Mouse (Mus musculus) forebrain, embryonic 16.5 days (tissue): Measurements from ENCODE around the gene Inafm1. TPM values are rescaled to one million over a fixed set of nuclear protein-coding genes. Genes with fewer than 3 reads are reported as not detected.
"Not testable (repeated sequence)": the region's sequence is repeated elsewhere in the genome, so short reads cannot be mapped to it uniquely, and the experiment has no call there.

Experiments
- ATAC-seq: fragments of 200-750 bp; cut with Nextera tagmentation; 2 replicates; pipeline ENCODE4 v1.8.0; 2017; ENCODE audit warnings: mild to moderate bottlenecking, moderate library complexity
- H3K27ac ChIP-seq: fragments of 300-500 bp; sonication (generic); 2 replicates; pipeline ENCODE4 v1.5.1; 2014; ENCODE audit warnings: low read length, control low read depth
- H3K27me3 ChIP-seq: fragments of 300-500 bp; sonication (generic); replicated peaks from 2 replicates; pipeline ENCODE4 v1.6.1; 2014; ENCODE audit warnings: low read length; ENCODE audit not compliant: control insufficient read depth, insufficient read depth
- H3K36me3 ChIP-seq: fragments of 300-500 bp; sonication (generic); 2 replicates; pipeline ENCODE4 v1.6.1; 2014; ENCODE audit not compliant: control insufficient read depth, insufficient read depth
- H3K4me1 ChIP-seq: fragments of 300-500 bp; sonication (generic); replicated peaks from 2 replicates; pipeline ENCODE4 v1.6.1; 2014; ENCODE audit warnings: low read length; ENCODE audit not compliant: control insufficient read depth, insufficient read depth
- H3K4me2 ChIP-seq: fragments of 300-500 bp; sonication (generic); 2 replicates; pipeline ENCODE4 v1.6.1; 2014; ENCODE audit warnings: mild to moderate bottlenecking, low read length, control low read depth
- H3K4me3 ChIP-seq: fragments of 300-500 bp; sonication (generic); replicated peaks from 2 replicates; pipeline ENCODE4 v1.5.1; 2014; ENCODE audit warnings: mild to moderate bottlenecking, low read length, control low read depth
- H3K9ac ChIP-seq: fragments of 300-500 bp; sonication (generic); replicated peaks from 2 replicates; pipeline ENCODE4 v1.6.1; 2014; ENCODE audit warnings: low read depth, low read length, control low read depth
- H3K9me3 ChIP-seq: fragments of 300-500 bp; sonication (generic); 2 replicates; pipeline ENCODE4 v1.6.1; 2016; ENCODE audit warnings: low read length; ENCODE audit not compliant: control insufficient read depth
- WGBS: fragments of 180-500 bp; shearing (Covaris S2); extraction: QIAGEN DNeasy Blood & Tissue Kit; methylation state at CpG from one replicate; pipeline ENCODE4 v1.1.7; 2014; 5-methylcytosine and 5-hydroxymethylcytosine counted together
- polyA plus RNA-seq: library from polyadenylated mRNA; unstranded; fragments of >200 nt; fragmentation: Nextera tagmentation; extraction: Ambion mirVana; gene quantifications from 2 replicates; pipeline ENCODE4 v1.2.1, GENCODE M21; 2015

The Inafm1 gene
- polyA plus RNA-seq, 1 experiment from 2014 or later = 27.2 TPM

DNA sequence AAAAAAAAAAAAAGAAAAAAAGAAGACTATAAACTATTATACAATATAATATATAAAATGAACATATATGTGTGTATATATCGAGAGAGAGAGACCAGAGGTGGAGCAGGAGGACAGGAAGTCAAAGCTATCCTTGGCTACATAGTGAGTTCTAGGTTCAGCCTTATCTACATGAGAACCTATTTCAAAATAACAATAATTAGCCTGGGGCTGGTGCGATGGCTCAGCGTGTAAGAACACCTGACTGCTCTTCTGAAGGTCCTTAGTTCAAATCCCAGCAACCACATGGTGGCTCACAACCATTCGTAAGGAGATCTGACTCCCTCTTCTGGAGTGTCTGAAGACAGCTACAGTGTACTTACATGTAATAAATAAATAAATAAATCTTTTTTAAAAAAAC is 17.5 kb downstream of the Inafm1 start:
- not testable (repeated sequence) for H3K27me3 ChIP-seq, H3K9ac ChIP-seq, H3K36me3 ChIP-seq, H3K4me1 ChIP-seq, H3K27ac ChIP-seq, ATAC-seq, H3K9me3 ChIP-seq, H3K4me2 ChIP-seq, H3K4me3 ChIP-seq
- WGBS = 83% methylated on average over 4 of the region's 4 CpGs

GRCm38 (mm10) chr7:16254195-16254594 is 19.2 kb downstream of the Inafm1 start:
- Histone ChIP-seq H3K27me3 (no peaks in the 10 kb centered on the region), H3K4me2 (no peak overlapping the region)

GRCm38 (mm10) chr7:16250687-16251086 is 22.7 kb downstream of the Inafm1 start:
- no peak overlapping the region for H3K4me3 ChIP-seq
- H3K27me3 ChIP-seq = no peaks in the 10 kb centered on the region
- H3K4me1 ChIP-seq = no peaks in the 10 kb centered on the region
- H3K4me2 ChIP-seq = no peak overlapping the region
- H3K9ac ChIP-seq = no peak overlapping the region
- H3K36me3 ChIP-seq = no peaks in the 10 kb centered on the region
- H3K9me3 ChIP-seq = no peaks in the 10 kb centered on the region
- no peak overlapping the region for H3K27ac ChIP-seq
- ATAC-seq = no peak
- 91% methylated on average over 5 of the region's 5 CpGs for whole genome bisulfite sequencing

More at GRCm38 (mm10) chr7:16254195-16254594, 19.2 kb downstream of the Inafm1 start:
- Histone ChIP-seq H3K9me3 (no peaks in the 10 kb centered on the region), H3K9ac (no peak overlapping the region), H3K27ac (no peak overlapping the region), H3K4me3 (no peak overlapping the region), H3K36me3 (no peaks in the 10 kb centered on the region), H3K4me1 (no peaks in the 10 kb centered on the region)
- ATAC-seq = no peak
- WGBS = 66% methylated on average over 4 of the region's 4 CpGs

DNA sequence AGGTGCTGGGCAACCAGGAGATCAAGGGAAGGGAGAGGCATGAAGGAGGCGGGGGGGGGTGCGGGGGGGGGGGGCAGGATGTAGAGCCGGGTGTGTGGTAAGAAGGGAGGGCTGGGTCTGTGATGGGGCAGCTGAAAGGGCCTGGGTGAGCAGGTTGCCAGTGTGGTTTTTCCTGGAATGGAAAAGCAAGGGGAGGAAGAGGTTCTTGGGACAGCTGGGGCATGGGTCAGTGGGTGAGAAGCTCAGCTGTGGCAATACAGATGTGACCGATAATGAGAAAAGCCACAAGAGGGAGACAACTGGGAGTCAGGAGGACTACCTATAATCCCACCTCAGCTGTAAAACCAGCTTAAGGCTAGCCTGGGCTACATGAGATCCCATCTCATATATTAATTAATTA is 27.5 kb downstream of the Inafm1 start:
- H3K4me1 ChIP-seq = no peaks in the 10 kb centered on the region
- no peak overlapping the region for H3K9ac ChIP-seq
- no peaks in the 10 kb centered on the region for H3K9me3 ChIP-seq
- ATAC-seq = no peak
- 47% methylated on average over 2 of the region's 4 CpGs for WGBS
- no peaks in the 10 kb centered on the region for H3K27me3 ChIP-seq
- H3K4me2 ChIP-seq = no peak overlapping the region
- H3K27ac ChIP-seq = no peak overlapping the region
- no peaks in the 10 kb centered on the region for H3K36me3 ChIP-seq
- H3K4me3 ChIP-seq = no peak overlapping the region

DNA sequence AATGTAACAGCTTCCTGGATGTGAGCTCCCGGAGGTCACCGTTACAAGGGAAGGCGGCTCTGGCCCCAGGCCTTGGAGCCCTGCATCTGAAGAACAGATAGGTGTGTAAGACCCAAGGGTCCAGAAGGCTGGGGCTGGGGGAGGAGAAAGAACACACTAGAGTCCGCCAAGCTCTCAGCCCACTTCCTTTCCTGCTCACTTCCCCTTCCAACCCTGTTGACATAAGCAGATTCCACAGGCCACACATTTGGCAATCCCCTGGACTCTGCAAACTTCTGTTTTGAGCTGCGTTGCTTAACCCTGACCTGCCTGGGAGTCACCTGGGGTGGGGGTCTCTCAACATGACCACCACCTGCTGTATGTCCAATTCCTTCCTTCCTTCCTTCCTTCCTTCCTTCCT is 29.4 kb downstream of the Inafm1 start, which contains the start of gene C5ar2:
C5ar2 (minus strand) TSS at position 88 of the 400 bp plus-strand sequence.
- Histone ChIP-seq H3K4me3 (no peak within 1 kb of the TSS), H3K36me3 (no peaks in the 10 kb centered on the region), H3K27me3 (no peaks in the 10 kb centered on the region), H3K9me3 (no peaks in the 10 kb centered on the region), H3K4me2 (no peak within 1 kb of the TSS), H3K27ac (no peak within 1 kb of the TSS), H3K9ac (no peak within 1 kb of the TSS), H3K4me1 (no peaks in the 10 kb centered on the region)
- no peak for ATAC-seq
- WGBS = 87% methylated on average over 5 of the region's 5 CpGs

DNA sequence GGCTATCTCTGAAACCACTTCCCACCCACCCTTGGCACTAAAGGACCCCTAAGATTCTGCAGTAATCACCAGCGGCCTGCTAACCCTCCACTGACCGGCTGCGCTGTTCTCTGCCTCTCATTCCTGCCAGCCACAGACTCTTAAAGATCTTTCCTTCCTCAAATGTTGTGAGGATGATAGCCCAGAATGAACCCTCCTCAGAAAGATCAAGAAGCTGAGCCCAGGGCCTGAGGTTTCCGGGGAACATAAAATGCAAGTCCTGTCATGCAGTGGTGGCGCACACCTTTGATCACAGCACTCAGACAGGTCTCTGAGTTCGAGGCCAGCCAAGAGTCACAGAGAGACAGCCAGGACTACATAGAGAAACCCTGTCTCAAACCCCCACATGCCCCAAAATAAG is 31.2 kb downstream of the Inafm1 start:
- ATAC-seq = no peak
- no peaks in the 10 kb centered on the region for H3K27me3 ChIP-seq
- H3K4me2 ChIP-seq = no peak overlapping the region
- no peaks in the 10 kb centered on the region for H3K36me3 ChIP-seq
- H3K4me3 ChIP-seq = no peak overlapping the region
- no peaks in the 10 kb centered on the region for H3K9me3 ChIP-seq
- no peaks in the 10 kb centered on the region for H3K4me1 ChIP-seq
- no peak overlapping the region for H3K9ac ChIP-seq
- WGBS = 90% methylated on average over 6 of the region's 6 CpGs
- H3K27ac ChIP-seq = no peak overlapping the region

DNA sequence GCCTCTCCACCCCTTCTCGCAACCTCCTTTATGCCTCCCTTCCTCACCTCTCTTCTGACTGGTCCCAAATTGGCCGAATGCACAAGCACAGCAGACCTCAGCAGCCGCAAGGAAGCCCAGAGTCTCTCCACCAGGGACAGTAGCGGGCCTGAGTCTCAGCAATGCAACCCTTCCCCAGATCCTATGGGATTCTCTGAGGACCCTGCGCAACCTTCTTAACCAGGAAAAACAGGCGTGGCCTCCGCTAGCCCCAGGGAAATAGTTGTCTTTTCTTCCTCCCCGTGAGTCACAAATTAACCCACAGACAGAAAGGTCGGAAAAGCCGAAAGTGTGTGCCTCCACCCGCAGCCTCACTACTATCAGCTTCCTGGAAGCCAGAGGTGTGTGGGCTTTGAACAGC is 31.6 kb downstream of the Inafm1 start:
- Histone ChIP-seq H3K9ac (no peak overlapping the region), H3K27ac (no peak overlapping the region), H3K4me2 (no peak overlapping the region), H3K36me3 (no peaks in the 10 kb centered on the region), H3K27me3 (no peaks in the 10 kb centered on the region), H3K4me3 (no peak overlapping the region), H3K9me3 (no peaks in the 10 kb centered on the region), H3K4me1 (no peaks in the 10 kb centered on the region)
- WGBS = 68% methylated on average over 11 of the region's 11 CpGs
- ATAC-seq = no peak

GRCm38 (mm10) chr7:16240978-16241303 is 32.5 kb downstream of the Inafm1 start:
- Histone ChIP-seq H3K27me3 (no peaks in the 10 kb centered on the region), H3K4me1 (no peaks in the 10 kb centered on the region), H3K4me3 (no peak overlapping the region), H3K4me2 (no peak overlapping the region), H3K9ac (no peak overlapping the region), H3K9me3 (no peaks in the 10 kb centered on the region), H3K36me3 (no peaks in the 10 kb centered on the region), H3K27ac (no peak overlapping the region)
- WGBS = 97% methylated on average over 1 of the region's 1 CpGs
- ATAC-seq = no peak

DNA sequence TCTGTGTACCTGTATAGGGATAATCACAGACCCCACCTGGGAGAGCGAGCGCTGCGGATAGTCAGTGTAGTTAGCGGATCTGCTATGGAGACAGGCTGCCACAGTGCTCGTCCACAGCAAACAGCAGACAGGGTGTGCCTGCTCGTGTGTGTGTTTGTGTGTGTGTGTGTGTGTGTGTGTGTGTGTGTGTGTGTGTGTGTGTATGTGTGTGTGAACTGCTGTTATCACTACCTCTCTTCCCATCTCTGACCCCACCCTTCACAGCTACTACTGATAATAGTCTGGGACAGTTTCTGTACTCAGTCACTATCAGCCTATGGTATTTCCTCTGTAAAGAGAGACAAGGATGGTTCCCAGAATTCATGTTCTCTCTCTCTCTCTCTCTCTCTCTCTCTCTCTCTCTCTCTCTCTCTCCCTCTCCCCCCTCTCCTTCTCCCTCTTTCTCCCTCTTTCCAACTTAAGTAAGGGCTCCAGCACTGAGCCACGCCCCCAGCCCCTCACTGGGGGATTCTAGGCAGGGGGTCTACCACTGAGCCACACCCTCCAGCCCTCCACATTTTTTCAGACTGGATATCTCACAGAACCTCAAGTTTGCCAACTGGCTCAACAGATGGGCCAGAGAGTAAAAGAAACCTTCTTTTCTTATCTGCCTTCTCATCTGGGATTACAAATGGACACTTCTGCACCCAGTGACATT is 33.0 kb downstream of the Inafm1 start:
- no peaks in the 10 kb centered on the region for H3K36me3 ChIP-seq
- H3K9me3 ChIP-seq = no peaks in the 10 kb centered on the region
- WGBS = 71% methylated on average over 7 of the region's 7 CpGs
- H3K27ac ChIP-seq = no peak overlapping the region
- no peak overlapping the region for H3K4me2 ChIP-seq
- no peak overlapping the region for H3K9ac ChIP-seq
- H3K4me3 ChIP-seq = no peak overlapping the region
- no peaks in the 10 kb centered on the region for H3K27me3 ChIP-seq
- no peak for ATAC-seq
- H3K4me1 ChIP-seq = no peaks in the 10 kb centered on the region

DNA sequence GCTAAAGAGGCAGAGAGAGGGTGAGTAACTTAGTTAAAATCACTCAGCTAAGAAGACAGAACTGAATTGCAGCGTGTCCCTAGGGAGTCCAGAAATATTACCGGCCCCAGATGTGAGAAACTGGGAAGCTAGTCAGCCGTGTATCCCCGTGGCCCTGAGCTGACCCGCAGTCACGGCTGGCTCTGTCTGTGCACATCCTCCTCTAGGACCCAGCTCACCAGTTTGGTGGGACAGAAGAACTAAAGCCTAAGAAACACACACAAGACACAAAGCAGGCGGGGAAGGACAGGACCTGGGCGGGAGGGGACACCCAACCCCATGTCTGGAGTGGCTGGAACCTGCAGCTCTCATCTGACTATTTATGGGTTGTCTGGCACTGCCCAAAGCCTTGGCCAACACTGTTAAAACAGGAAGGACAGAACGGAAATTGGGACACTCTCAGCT is 33.8 kb downstream of the Inafm1 start:
- Histone ChIP-seq H3K27ac (no peak overlapping the region), H3K4me2 (no peak overlapping the region), H3K4me3 (no peak overlapping the region), H3K4me1 (no peaks in the 10 kb centered on the region), H3K9ac (no peak overlapping the region), H3K36me3 (no peaks in the 10 kb centered on the region), H3K27me3 (no peaks in the 10 kb centered on the region), H3K9me3 (no peaks in the 10 kb centered on the region)
- 70% methylated on average over 9 of the region's 9 CpGs for WGBS
- no peak for ATAC-seq
